Mouse (Mus musculus): ENCODE data around the gene Vipr2. TPM values are rescaled to one million over a fixed set of nuclear protein-coding genes. Genes with fewer than 3 reads are reported as not detected.

Vipr2 gene
- total and polyA plus RNA-seq, 3 experiments, result 0.16 TPM; not detected in 2

DNA sequence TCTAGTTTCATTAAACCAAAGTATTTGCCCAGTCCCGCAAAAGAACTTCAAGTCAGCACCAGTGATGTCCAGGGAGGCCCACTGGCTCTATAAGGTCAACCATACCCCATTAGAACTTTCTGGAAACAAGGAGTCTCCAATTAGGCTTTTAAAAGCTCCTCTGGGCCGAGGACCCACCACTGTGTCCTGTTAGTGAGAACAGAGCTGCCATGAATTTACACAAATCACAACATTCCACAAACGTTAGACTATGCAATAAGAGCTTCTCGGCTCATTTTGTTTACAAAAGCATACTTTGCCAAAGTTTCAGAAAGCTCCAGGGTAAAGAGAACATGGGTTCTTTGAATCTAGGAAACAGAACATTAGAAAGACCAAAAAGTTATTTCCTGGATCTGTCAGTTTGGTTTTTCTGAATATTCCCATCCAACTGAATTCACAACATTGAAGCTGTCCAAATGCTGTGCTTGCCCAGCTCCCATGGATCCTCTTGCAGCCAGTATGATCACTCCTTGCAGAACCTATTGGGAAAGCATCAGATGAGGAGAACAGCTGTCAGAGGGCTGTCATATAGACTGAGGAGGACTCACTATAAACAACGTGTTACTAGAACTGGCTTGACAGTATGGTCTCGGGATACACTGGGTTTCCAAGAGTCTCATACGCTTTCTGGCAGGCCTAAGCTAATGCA, 33.6 kb downstream of the Vipr2 start:
- H3K36me3 ChIP-seq (replicated peaks), result no peaks in the 10 kb centered on the region
- ATAC-seq (ENCODE audit: extremely low read depth, insufficient number of reproducible peaks, low FRiP score, poor library complexity, severe bottlenecking) (no peak), DNase-seq (ENCODE audit: low spot score) (no peak)
- H3K4me1 ChIP-seq (ENCODE audit: insufficient read depth, low read depth, low read length), result no peaks in the 10 kb centered on the region
- H3K9me3 ChIP-seq (replicated peaks), result no peaks in the 10 kb centered on the region
- H3K4me3 ChIP-seq (ENCODE audit: low read depth, low read length), result no peak overlapping the region
- no peaks in the 10 kb centered on the region for H3K27me3 ChIP-seq (ENCODE audit: insufficient read depth, low read length)
- TF ChIP-seq GATA2 (IDR thresholded peaks at IDR 0.05; ENCODE audit: borderline replicate concordance, low read depth, low read length) (no peak), CTCF (IDR thresholded peaks at IDR 0.05; ENCODE audit: low read depth, low read length) (no peak), POLR2AphosphoS5 (IDR thresholded peaks at IDR 0.05; ENCODE audit: insufficient replicate concordance, low read depth, low read length) (no peak), GATA1 (IDR thresholded peaks at IDR 0.05; ENCODE audit: borderline replicate concordance, low read length) (no peak), TAL1 (conservative IDR thresholded peaks at IDR 0.05; ENCODE audit: low read depth, low read length) (no peak)

DNA sequence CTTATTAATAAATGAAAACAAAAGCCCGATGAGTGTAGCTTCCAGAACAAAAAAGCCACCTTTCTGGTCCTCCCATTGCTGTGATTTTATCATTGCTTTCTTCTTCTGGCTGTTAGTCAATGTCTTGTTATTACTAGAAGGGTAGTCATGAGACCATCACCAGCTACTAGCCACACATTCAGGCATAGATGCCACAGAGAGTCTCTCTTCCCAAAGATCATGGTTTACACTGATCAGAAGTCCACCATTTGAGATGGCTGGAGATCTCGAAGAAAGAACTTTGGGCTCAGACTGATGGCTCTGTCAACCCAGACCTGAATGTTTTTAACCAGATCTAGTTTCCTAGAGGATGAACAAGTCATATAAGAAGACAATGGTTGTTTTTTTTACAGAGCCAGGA, 38.3 kb downstream of the Vipr2 start:
- no peak for ATAC-seq (ENCODE audit: extremely low read depth, insufficient number of reproducible peaks, low FRiP score, poor library complexity, severe bottlenecking)
- TF ChIP-seq TAL1 (conservative IDR thresholded peaks at IDR 0.05; ENCODE audit: low read depth, low read length) (no peak), GATA2 (IDR thresholded peaks at IDR 0.05; ENCODE audit: borderline replicate concordance, low read depth, low read length) (no peak), CTCF (IDR thresholded peaks at IDR 0.05; ENCODE audit: low read depth, low read length) (no peak), GATA1 (IDR thresholded peaks at IDR 0.05; ENCODE audit: borderline replicate concordance, low read length) (no peak), POLR2AphosphoS5 (IDR thresholded peaks at IDR 0.05; ENCODE audit: insufficient replicate concordance, low read depth, low read length) (no peak)
- Histone ChIP-seq H3K9me3 (replicated peaks) (no peaks in the 10 kb centered on the region), H3K36me3 (replicated peaks) (no peaks in the 10 kb centered on the region), H3K4me1 (ENCODE audit: insufficient read depth, low read depth, low read length) (no peaks in the 10 kb centered on the region), H3K4me3 (ENCODE audit: low read depth, low read length) (no peak overlapping the region), H3K27me3 (ENCODE audit: insufficient read depth, low read length) (no peaks in the 10 kb centered on the region)
- DNase-seq (ENCODE audit: low spot score), result no peak

DNA sequence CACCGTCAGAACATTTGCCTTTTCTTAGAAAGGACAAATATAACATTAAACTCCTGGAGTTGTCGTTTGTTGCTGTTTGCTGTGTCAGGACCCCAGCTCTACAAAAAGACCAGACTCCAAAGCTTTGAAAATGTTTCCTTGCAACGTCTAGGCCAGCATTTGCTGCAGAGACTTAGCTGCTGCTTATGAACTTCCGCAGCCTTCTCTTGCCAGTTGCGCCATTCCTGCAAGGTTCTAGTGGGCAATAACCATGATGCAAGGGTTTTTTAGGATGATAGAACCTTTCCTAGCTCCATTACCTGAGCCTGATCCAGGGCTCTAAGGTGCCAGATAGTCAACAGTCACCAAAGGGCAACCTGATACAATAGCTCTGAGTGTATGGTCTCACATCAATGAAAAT, 38.9 kb downstream of the Vipr2 start:
- no peak for ATAC-seq (ENCODE audit: extremely low read depth, insufficient number of reproducible peaks, low FRiP score, poor library complexity, severe bottlenecking)

DNA sequence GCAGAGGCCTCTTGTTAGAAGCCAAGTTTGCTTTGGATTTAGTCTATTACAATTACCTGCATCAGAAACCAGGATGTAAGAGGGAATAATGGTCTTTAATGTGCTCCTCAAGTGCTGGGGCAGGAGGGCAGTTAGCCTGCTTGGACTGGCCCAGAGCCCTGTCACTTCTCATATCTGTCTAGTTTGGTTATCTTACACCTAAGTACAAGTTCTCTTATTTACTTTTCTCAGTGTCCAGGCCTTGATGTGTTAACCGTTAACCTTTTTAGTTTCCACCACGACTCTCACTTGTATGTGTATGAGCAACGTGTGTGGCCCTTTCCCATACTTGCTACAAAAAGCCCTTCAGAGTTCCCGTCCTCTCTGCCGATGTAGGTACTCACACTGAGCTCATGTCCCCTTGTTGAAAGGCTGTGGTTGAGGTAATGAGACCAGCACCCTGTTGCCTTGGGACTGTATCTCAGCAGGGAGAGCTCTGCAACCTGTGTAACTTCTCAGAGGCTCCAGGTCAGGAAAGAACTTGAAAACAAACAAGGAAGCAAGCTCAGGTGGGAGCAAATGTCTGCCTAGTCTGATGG, 39.9 kb downstream of the Vipr2 start:
- TF ChIP-seq CTCF (IDR thresholded peaks at IDR 0.05; ENCODE audit: low read depth, low read length) (no peak), POLR2AphosphoS5 (IDR thresholded peaks at IDR 0.05; ENCODE audit: insufficient replicate concordance, low read depth, low read length) (no peak), GATA2 (IDR thresholded peaks at IDR 0.05; ENCODE audit: borderline replicate concordance, low read depth, low read length) (no peak), TAL1 (conservative IDR thresholded peaks at IDR 0.05; ENCODE audit: low read depth, low read length) (no peak), GATA1 (IDR thresholded peaks at IDR 0.05; ENCODE audit: borderline replicate concordance, low read length) (no peak)
- no peaks in the 10 kb centered on the region for H3K4me1 ChIP-seq (ENCODE audit: insufficient read depth, low read depth, low read length)
- no peaks in the 10 kb centered on the region for H3K9me3 ChIP-seq (replicated peaks)
- no peaks in the 10 kb centered on the region for H3K27me3 ChIP-seq (ENCODE audit: insufficient read depth, low read length)
- DNase-seq (ENCODE audit: low spot score) (no peak), ATAC-seq (ENCODE audit: extremely low read depth, insufficient number of reproducible peaks, low FRiP score, poor library complexity, severe bottlenecking) (no peak)
- H3K4me3 ChIP-seq (ENCODE audit: low read depth, low read length), result no peak overlapping the region
- no peaks in the 10 kb centered on the region for H3K36me3 ChIP-seq (replicated peaks)

More for the DNA sequence above, 38.9 kb downstream of the Vipr2 start:
- Histone ChIP-seq H3K27me3 (ENCODE audit: insufficient read depth, low read length) (no peaks in the 10 kb centered on the region), H3K4me3 (ENCODE audit: low read depth, low read length) (no peak overlapping the region), H3K4me1 (ENCODE audit: insufficient read depth, low read depth, low read length) (no peaks in the 10 kb centered on the region), H3K9me3 (replicated peaks) (no peaks in the 10 kb centered on the region), H3K36me3 (replicated peaks) (no peaks in the 10 kb centered on the region)
- DNase-seq (ENCODE audit: low spot score), result no peak
- no peak for TF ChIP-seq POLR2AphosphoS5 (IDR thresholded peaks at IDR 0.05; ENCODE audit: insufficient replicate concordance, low read depth, low read length)
- TF ChIP-seq CTCF (IDR thresholded peaks at IDR 0.05; ENCODE audit: low read depth, low read length), result no peak
- no peak for TF ChIP-seq GATA2 (IDR thresholded peaks at IDR 0.05; ENCODE audit: borderline replicate concordance, low read depth, low read length)
- no peak for TF ChIP-seq GATA1 (IDR thresholded peaks at IDR 0.05; ENCODE audit: borderline replicate concordance, low read length)

DNA sequence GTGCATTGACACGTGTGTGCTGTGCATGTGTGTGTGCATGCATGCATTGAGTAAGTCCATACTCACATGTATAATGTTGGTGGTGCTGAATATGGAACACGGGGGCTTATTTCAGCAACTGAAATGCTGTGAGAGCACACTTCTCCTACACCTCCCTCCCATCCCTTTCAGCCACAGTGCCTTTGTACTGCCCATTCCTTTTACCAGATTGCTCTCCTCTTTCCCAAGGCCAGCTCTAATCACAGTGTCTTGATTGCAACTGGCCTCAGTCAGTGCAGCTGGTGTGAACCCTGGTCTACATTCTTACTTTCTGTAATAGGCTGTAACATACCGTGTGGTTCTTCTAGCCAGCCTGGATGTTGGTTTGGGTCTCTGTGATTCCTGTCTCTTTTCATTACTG, 41.5 kb downstream of the Vipr2 start:
- ATAC-seq (ENCODE audit: extremely low read depth, insufficient number of reproducible peaks, low FRiP score, poor library complexity, severe bottlenecking) (no peak), DNase-seq (ENCODE audit: low spot score) (no peak)
- Histone ChIP-seq H3K36me3 (replicated peaks) (no peaks in the 10 kb centered on the region), H3K4me1 (ENCODE audit: insufficient read depth, low read depth, low read length) (no peaks in the 10 kb centered on the region), H3K9me3 (replicated peaks) (no peaks in the 10 kb centered on the region), H3K4me3 (ENCODE audit: low read depth, low read length) (no peak overlapping the region), H3K27me3 (ENCODE audit: insufficient read depth, low read length) (no peaks in the 10 kb centered on the region)
- TF ChIP-seq CTCF (IDR thresholded peaks at IDR 0.05; ENCODE audit: low read depth, low read length) (no peak), TAL1 (conservative IDR thresholded peaks at IDR 0.05; ENCODE audit: low read depth, low read length) (no peak), GATA2 (IDR thresholded peaks at IDR 0.05; ENCODE audit: borderline replicate concordance, low read depth, low read length) (no peak), GATA1 (IDR thresholded peaks at IDR 0.05; ENCODE audit: borderline replicate concordance, low read length) (no peak), POLR2AphosphoS5 (IDR thresholded peaks at IDR 0.05; ENCODE audit: insufficient replicate concordance, low read depth, low read length) (no peak)

DNA sequence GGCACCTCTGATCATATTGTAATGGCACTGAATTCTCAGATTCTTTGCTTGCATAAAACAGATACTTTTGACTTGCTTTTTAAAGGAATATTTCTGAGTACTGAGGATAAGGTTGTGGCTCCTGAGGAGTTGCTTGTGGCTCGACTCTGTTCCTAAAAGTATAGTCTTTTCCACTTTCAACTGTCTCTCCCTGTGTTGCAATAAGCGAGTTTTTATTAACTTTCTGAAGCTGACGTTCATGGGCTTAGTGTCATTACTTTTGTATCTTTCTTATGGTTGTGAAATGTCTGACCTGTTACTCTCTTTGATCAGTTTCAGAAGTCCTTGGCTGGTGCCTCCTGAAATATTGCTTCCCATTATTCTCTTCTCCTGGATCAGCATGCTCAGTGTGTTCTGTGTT, 46.3 kb downstream of the Vipr2 start:
- no peaks in the 10 kb centered on the region for H3K27me3 ChIP-seq (ENCODE audit: insufficient read depth, low read length)
- ATAC-seq (ENCODE audit: extremely low read depth, insufficient number of reproducible peaks, low FRiP score, poor library complexity, severe bottlenecking), result no peak
- H3K36me3 ChIP-seq (replicated peaks), result no peaks in the 10 kb centered on the region
- no peaks in the 10 kb centered on the region for H3K4me1 ChIP-seq (ENCODE audit: insufficient read depth, low read depth, low read length)
- DNase-seq (ENCODE audit: low spot score), result no peak
- no peak for TF ChIP-seq CTCF (IDR thresholded peaks at IDR 0.05; ENCODE audit: low read depth, low read length)
- TF ChIP-seq TAL1 (conservative IDR thresholded peaks at IDR 0.05; ENCODE audit: low read depth, low read length), result no peak
- TF ChIP-seq POLR2AphosphoS5 (IDR thresholded peaks at IDR 0.05; ENCODE audit: insufficient replicate concordance, low read depth, low read length), result no peak
- TF ChIP-seq GATA1 (IDR thresholded peaks at IDR 0.05; ENCODE audit: borderline replicate concordance, low read length), result no peak
- no peak for TF ChIP-seq GATA2 (IDR thresholded peaks at IDR 0.05; ENCODE audit: borderline replicate concordance, low read depth, low read length)
- no peak overlapping the region for H3K4me3 ChIP-seq (ENCODE audit: low read depth, low read length)
- no peaks in the 10 kb centered on the region for H3K9me3 ChIP-seq (replicated peaks)

Data from G1E (cell line).